Mouse (Mus musculus) telencephalon, adult 2 months (tissue): Measurements from ENCODE around the gene Tgfbr3.

ENCODE experiments used
- DNase-seq: peaks from one replicate; pipeline ENCODE4 v3.0.0-alpha.2; 2011; ENCODE audit warnings: low read depth, low spot score

Gene Tgfbr3

DNA sequence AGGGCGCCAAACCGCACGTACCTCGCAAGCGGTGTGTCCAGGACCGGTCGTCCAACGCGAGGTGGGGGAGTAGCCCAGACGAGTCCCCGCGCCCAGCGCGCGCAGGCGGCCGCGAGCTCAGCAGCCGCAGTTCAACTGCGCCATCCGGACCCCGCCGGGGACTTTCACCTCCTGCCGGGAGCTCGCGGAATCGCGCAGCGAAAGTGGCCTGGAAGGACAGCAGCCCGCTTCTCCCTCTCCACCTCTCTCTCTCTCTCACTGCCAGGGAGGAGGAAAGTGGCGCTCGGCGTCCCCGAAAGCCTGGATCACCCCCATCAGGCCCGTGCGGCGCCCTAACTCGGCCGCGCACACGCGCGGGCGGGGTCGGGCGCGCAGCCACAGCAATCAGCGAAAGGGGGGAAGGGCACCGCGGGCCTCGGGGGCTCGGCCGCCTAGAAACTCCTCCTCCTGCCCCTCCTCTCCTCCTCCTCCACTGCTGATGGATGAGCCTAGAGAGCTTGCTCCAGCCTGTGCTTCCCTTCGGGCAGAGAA lies at the start of gene Tgfbr3:
Tgfbr3 (minus strand) TSS at position 396 of the 531 bp plus-strand sequence.
- peak; percentile 60 for DNase-seq

DNA sequence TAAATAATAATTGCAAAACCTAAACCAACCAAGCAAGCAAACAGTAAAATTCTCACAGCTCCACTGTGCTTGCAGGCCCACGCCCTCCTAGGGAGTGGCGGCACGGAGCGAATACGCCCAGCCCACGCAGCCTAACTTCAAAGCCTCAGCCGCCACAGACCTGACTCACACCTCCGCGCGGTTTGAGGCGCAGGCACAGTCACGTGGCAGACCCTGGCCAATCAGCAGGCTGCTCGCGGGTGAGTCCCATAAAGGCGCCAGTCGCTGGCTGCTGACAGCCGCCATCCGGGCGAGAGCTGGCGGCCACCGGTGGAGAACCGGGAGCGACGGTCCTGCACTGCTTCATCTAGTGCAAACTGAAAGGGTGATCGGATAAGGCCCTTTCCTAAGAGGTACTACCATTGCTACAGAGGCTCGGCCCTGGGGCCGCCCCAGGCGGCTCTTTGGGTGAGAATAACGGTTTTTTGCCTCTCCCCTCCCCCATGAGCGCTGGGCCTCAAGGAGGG lies 41.5 kb upstream of the Tgfbr3 start, which contains the start of gene Brdt:
Brdt (plus strand) TSS at position 244 of the 506 bp plus-strand sequence.
- DNase-seq: no peak

DNA sequence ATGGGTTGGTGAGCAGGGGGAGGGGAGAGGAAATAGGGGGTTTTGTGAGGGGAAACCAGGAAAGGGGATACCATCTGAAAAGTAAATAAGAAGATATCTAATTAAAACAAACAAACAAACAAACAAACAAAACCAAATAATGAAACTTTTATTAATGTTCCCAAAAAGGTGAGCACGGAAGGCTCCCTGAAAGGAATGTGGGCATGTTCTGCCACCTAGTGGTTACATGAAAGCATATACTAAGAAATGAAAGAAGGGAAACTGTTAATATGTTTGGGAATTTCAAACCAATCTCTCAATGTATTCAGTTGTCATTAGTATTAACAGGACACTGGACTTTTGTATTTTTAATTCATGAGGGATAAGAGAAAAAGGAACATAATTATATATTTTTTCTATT lies 31.3 kb upstream of the Tgfbr3 start:
- peak; percentile 1 for DNase-seq

DNA sequence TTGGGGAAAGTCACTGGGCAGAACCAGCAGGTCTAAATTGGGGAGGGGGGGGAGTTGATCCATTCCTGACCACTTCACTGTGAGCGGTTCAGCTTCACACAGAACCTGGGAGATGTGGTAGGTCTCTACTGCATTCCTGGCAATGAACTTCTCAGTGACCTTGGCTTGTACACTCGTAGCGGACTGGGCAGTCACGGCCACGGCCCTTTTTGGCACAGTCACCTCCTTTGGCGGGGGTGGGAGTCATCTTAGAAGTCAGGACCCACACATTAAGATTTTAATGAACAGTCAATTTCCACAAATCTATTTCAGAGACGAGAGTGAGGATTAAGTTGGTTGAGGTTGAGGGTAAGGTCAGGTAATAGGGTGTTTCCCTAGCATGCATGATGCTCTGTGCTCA lies 27.7 kb upstream of the Tgfbr3 start:
- no peak for DNase-seq

DNA sequence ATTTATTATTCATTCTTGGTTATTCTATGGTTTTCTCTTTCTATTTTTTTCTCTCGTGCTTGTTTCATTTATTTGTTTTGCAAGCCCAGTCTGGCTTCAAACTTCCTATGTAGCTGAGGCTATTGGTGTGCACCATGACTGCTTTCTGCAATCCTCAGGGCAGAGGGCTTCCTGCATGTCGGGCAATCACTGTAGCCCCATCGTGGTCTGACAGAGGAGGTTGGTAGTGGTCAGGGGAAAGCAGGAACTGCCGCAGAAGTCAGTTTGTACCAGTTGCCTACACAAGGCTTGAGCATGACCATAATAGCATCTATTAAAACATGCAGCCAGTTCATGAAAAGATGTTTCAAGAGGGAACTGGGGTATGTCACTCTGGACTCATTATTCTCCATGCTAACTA lies 18.0 kb upstream of the Tgfbr3 start:
- no peak for DNase-seq

DNA sequence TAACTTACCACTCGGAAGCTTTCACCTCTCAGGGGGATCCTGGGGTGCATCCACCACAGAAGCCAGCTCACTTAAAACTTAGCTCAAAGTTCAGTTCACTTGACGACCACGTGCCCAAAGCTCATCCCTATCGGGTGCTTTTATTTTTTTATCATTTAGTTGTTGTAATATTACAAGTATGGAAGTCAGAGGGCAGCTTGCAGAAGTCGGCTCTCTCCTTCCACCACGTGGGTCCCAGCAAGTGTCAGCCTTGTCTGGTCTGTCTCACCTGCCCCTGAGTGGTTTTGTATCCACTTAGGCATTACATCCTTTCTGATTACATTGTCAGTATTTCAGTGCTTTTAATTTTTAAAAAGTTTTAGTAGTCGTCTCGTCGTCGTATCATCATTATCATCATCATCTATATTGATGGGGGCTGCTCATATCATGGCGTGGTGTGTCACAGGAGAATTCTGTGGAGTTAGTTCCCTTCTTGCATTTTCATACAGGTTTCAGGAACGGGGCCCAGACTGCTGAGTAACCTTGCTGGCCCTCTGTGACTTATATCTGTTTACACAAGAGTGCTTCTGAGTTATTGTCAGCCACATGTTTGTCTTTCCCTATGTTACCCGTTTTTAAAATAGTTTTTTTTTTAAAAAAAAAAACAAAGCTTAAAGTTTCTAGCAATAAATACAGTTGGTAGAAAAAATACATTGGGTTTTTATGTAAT lies 14.8 kb upstream of the Tgfbr3 start:
- no peak for DNase-seq

DNA sequence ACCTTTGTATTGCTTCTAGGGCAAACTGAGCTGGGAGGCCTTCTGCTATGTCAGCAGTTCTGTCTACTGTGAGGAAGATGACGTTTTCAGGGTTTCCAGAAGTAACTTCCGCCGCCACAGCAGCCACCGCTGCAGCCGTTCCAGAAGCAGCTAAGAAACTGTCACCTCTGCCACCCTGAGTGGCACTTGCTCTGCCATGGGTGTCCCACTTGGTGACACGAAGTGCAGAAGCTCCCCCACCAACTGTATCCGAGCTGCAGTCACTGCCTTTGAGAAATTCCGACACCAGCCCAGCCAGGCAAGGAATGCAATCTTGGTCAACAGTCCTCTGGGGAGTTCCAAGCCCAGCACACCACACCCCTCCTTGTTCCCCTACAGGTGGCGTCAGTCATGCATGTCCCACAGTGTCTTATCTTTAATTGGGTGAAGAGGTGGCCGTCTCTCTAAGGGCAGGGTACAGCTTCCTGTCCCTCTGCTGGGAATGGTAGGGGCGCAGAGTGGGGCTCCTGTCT lies 14.0 kb upstream of the Tgfbr3 start:
- DNase-seq: no peak

DNA sequence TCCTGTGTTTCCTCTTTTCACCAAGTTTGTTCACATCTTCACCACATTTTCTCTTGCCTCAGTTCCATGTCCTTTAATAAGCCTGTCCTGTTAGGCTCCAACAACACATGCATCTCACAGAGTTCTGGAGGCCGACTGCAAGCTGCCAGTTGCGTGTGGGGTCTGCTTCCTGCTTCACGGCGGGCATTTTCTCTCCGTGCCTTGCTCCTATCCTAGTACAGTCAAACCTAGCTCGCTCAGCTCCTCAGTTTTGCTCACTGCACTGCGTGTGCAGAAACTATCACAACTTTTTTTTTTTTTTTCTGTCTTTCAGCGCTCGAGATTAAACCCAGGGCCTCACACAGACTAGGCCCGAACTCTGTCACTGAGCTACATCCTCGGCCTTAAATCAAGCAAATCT lies 9.4 kb upstream of the Tgfbr3 start:
- DNase-seq: no peak

DNA sequence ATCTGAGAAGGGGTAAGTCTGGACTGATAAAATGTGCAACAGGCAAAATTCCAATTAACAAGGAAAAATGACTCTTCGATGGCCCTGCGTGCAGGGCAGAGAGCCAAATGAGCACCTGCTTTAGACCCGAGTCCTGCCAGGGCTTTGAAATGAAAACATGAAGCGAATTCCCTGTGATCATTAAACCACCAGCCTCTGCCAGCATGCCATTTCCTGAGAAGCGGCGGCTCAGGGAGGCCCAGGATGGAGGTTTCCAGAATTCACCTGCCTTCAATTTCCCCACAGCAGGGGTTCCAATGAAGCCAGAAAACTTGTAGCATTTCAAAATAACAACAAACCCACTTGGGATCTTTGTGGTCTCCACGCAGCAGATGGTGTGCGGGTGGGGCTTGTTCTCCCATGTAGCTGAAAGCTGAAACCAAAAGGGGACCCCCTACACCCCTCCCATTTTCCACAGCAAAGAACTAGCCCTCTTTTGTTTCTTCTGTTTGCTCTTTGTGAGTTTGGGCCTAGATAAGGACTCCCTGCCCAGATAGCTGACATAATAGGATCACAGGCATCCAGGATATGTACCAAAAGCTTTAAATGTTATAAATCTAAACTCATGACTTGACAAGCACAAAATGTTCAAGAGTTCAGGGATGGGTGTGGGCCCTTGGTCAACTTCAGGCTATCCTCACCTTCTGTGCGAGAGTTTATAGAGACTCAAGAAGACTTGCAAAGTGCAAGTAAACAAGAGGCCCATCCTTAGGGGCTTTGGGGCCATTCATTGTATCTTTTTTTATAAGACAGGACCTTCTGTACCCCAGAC lies 7.3 kb upstream of the Tgfbr3 start:
- DNase-seq: no peak

DNA sequence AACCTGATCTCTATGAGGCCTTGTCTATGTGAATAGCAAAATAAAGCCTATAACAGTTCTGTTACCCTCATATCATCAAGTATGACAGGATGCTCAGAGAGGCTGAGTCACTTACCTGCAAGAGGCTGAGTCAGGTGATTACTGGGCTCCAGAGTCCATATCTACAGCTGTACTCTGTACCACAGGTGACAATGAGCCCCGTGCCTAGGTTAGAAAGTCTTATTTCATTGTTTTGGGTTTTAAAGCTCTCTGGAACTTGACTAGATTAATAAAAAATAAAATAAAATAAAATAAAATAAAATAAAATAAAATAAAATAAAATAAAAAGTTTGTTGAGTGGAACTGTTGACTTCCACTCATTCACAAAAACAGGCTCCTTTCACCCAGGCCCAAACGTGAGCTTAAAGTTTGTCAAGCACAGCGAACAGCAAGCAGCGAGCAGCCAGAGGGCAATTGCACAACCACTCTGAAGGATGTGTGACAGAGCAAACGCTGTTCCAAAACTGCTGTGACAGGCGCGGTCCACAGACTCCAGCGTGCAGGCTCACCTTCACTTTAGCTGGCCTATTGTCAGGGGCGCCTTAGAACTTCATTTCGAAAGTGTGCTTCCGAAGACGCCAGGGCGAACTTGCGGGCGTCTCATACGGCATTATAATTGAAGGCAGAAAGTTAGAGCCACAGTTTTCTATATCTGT lies 6.5 kb upstream of the Tgfbr3 start:
- no peak for DNase-seq

DNA sequence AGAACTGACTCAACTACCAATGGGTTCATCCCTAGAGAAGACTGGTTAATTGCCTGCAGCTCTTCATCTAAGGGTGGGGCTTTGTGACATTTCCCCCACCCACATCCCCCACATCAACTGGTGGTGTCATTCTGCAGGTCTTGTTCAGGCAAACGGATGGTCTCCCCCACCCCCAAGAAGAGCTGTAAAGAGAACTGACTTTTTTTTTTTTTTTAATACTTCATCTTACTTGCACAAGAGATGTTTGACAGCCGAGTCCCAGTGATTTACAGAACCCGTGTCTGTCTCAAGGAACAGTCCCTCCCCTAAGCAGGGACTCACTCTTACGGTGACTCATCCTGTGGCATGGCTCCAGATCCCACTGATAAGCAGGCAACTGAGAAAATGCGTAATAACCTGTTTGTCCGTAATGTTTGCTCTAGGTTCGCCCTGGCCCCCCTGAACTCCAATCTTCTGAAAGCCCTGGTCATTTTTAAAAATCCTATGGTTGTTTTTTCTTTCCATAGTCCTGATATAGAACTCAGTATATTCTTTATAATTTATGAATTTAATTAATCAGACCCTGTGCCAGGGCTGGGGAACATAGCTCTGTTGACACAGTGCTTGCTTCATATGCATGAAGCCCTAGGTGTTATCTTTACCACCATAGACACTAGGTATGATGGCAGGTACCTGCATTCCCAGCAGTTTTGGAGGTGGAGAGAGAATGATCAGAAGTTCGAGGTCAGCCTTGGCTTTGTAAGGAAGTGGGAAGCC lies 5.8 kb upstream of the Tgfbr3 start:
- no peak for DNase-seq

DNA sequence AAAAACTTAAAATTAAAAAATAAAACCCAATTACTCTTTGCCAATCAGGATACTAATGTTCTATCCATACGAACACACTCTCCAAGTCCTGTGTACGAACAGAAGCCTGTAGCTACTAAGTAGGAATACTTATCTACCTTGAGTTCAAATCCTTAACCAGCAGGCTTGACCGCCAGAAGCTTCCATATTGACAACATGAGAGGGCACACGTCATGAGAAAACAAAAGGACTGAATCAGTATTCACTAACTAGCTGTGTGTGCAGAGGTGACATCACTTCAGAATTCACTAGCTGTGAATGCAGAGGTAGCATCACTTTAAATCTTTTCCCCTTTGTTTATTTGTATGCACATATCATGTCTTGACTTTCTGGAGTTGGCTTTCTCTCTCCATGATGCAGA lies 4.6 kb upstream of the Tgfbr3 start:
- no peak for DNase-seq

DNA sequence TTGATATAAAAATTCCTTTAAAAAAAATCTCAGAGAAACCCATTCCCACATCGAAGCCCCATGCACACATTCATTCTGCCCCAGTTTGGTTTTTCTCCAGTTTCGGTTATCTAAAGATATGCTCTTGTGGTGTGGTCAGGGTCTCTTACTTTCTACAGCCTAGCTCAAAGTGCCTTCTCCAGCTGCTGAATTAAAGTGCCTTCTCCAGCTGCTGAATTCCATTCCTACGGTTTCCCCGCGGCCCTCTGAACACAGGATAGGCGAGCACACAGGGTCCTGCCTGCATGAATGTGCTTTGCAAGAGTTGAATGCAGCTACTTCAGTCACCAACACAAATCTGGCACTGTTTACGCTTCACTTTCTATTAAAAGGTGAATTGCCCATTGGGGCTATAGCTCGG lies 557 bp upstream of the Tgfbr3 start:
- no peak for DNase-seq

DNA sequence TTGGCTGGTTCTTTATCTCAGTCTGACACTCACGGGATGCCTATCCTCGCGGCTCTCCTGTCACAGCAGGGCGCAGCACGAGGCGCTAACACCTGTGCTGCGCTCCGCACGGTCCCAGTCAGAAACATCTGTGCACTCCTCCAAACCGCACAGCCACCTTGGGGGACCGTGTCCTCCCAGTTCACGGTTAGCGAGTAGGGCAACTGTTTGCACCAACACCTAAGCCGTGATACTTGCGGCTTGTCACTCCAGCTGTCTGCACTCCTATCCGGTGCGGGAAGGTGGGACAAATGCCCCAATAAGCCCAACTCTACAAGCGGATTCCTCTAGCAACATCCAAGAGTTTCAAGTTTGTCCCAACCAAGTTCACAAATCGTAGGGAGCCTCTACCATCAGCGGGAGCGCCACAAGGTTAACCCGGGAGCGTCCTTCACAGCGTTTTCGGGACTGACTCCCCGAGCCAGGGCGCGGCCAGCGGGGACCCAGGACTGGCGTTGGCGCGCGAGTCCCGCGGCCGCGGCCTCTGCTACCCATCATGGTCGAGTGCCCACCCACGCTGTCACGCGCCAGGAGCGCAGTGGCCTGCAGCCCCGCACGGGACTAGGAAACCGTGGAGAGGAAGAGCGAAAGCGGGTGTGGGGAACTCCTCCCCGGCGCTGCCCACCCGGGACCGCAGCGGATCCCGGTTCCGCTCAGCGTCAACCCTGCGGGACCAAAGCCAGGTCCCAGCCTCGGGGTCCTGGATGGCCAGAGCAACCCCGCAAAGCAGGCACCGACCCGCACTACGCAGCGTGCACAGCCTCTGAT lies 799 bp downstream of the Tgfbr3 start:
- no peak for DNase-seq

DNA sequence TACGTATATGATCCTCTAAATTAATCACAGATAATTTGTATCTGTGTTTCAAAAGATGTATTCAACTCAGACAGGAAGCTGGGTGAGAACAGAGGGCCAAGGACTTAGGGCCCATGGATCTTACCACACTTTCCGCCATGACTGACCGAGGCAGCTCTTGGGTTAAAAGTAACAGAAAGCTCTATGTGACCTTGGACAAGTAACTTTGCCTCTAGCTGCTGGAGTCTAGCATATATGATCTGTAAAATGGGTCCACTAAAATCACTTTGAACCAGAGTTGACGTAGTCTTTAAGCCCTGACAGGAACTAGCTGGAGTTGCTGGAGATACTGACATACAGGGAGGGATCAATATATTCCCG lies 1.5 kb downstream of the Tgfbr3 start:
- no peak for DNase-seq

DNA sequence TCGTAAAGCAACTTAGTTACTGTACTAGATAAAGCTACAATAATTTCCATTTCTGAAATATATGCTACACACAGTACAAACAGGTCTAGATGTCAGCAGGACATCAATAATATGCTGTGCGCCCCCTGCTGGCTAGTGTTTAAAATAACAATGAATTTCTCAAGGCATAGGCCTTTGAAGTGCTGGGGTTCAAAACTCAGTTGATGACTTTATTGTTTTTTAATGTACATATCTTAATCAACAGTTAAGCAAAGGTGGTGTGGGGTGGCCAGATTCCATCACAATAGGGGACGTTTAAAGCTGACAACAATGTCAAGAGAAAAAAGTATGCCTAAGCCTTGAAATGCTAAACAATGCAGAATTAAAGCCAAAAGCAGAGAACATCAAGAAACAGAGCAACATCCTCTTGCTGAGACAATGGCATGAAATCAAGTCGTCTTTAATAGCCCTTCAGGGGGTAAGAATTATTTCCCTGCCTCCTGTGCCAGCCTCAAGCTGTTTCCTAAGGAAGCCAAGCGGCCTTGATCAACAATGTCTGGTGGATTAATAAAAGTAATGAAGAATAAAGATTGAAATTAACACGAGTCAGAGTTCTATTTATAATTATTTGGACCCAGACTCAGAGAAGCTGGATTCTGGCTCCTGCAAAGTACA lies 2.0 kb downstream of the Tgfbr3 start:
- no peak for DNase-seq

DNA sequence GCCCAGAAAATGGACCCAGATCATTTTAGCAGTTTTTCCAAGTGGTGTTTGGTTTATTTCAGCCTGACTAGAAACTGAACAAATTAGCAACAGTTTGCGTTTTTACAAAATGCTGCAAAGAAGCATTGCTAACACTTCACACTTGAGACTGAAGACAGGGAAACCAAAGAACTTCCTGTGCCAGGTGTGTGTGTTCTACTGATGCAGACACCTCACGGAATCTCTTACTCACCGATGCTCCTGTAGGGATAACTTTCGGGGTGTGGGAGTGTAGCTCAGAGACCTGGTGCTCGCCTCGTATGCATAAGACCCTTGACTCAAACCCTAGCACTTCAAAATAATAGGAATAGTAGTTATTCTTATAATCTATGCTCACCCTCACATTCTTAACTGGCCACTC lies 3.9 kb downstream of the Tgfbr3 start:
- no peak for DNase-seq

DNA sequence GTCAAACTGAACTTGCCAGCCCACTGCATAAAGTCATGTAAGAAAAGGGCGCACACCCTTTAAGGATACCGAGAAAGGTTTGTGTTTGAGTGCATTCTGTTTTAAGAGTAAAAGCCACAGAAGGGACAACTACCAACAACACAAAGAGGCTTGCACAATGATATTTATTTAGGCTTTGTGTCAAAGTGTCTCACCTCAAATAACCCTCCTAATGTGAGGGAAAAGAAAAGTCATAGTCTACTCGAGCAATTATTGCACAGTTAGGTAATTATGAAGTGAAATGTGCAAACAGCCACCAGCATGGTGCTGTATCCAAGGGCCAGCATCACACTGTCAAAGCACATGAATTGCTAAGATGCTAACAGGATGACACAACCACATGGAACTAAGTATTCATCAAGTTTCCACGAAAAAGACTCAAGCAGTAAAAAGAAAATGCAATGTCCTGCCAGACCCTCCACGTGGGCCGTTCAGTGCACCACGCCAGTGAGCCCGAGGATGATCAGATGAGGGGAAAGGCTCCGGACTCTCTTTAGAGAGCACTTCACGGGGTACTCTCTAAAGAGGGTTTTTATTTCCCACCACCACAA lies 5.4 kb downstream of the Tgfbr3 start:
- no peak for DNase-seq

DNA sequence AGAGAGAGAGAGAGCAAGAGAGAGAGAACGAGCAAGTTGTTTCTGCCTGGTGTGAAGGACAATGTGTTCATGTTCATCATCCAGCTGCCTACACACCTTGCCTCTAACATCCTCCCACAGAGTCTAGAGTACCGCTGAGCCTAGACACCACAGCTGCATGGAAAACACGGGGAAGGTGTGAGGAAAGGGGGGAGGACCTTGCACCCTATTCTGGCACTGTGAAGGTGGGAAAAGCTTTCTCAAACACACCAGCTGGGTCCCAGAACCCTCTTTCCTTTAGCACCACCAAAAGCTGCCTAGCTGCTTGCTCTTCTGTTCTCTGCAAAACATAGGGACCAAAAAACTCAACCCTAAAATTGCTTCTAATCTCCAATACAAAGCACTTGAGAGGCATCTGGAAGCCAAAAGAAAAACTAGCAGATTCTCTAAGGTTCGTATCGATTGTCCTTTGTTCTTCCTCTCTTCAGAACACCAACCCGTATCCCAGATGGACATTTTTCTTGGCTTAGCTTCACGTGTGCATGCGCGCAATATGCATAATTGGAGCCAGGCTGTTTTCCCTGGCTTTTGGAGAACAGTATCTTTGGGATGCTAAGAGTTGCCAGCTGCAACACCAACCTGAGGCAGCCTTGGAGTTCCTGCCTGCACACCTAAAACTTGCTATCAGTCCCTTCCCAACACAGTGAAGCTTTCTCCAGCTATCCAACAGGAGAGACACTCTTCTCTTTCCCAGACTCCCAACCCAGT lies 6.7 kb downstream of the Tgfbr3 start:
- DNase-seq: peak; percentile 42
